8 mouse cellular contexts compared by ENCODE assay signal in genomic region chr11:96977606-96978400, GRCm38 (mm10). TPM values are rescaled to one million over a fixed set of nuclear protein-coding genes. Genes with fewer than 3 reads are reported as not detected.
DNase-seq lines count a peak whose midpoint lies in the region; ATAC-seq and TF ChIP-seq lines count a peak whose summit lies in the region.

No protein-coding gene starts in this region.

- DNase-seq in gastrocnemius, adult 2 months, result peak; percentile 99
- peak; percentile 100 for DNase-seq in hindbrain, postnatal 0 days (ENCODE audit: low spot score)
- peak; percentile 99 to 100 for DNase-seq in left cerebral cortex, adult 2 months (ENCODE audit: extremely low spot score in 1 of 2, low spot score in 2 of 2)
- peak; percentile 99 to 100 for DNase-seq in right cerebral cortex, adult 2 months (ENCODE audit: low spot score in 2 of 2)
- DNase-seq in urinary bladder, postnatal 36 days (ENCODE audit: low spot score in 2 of 2), result peak; percentile 99

- H3K4me1 ChIP-seq in hindbrain, postnatal 0 days (ENCODE audit: insufficient read depth, low read length), result peaks cover 9% of the 10 kb centered on the region

- H3K27ac ChIP-seq in gastrocnemius, adult 2 months, result peak overlapping the region; percentile 98
- peak overlapping the region; percentile 98 for H3K27ac ChIP-seq in hindbrain, postnatal 0 days
- H3K27ac ChIP-seq in left cerebral cortex, adult 2 months, result peak overlapping the region; percentile 98

- under 1% methylated on average over 45 of the region's 45 CpGs for WGBS in hindbrain, postnatal 0 days

- no peak for TF ChIP-seq CTCF in gastrocnemius, adult 2 months (IDR thresholded peaks at IDR 0.05)
- peak; percentile 4; the same call in 1 of the 2 replicates for TF ChIP-seq CTCF in hindbrain, postnatal 0 days (IDR thresholded peaks at IDR 0.05; ENCODE audit: low read depth)
- TF ChIP-seq CTCF in left cerebral cortex, adult 2 months (IDR thresholded peaks at IDR 0.05), result no peak

- intact Hi-C loops in gastrocnemius, adult 2 months (cut with DNase I), result no loop called here
- intact Hi-C loops in left cerebral cortex, adult 2 months (cut with DNase I), result loop anchor here (2.0 kb wide), 1 partner anchor 61 kb away; the partner anchor contains the start of gene Cdk5rap3

- peak overlapping the region; percentile 98 for H3K4me3 ChIP-seq in gastrocnemius, adult 2 months
- peak overlapping the region; percentile 64 for H3K4me3 ChIP-seq in hindbrain, postnatal 0 days (ENCODE audit: low read length)
- H3K4me3 ChIP-seq in left cerebral cortex, adult 2 months, result peak overlapping the region; percentile 82

- ATAC-seq in activated CD4-positive, CD25-positive, alpha-beta regulatory T cell, adult 4 months, result peak; percentile 90
- peak; percentile 88 for ATAC-seq in common myeloid progenitor, adult 5-6 weeks (replicated peaks; ENCODE audit: low read depth, poor library complexity, severe bottlenecking)
- ATAC-seq in hindbrain, postnatal 0 days, result peak; percentile 98
- ATAC-seq in megakaryocyte, adult 5-6 weeks (ENCODE audit: poor library complexity, severe bottlenecking), result peak; percentile 83

- H3K36me3 ChIP-seq in hindbrain, postnatal 0 days (ENCODE audit: insufficient read depth, low read length), result no peaks in the 10 kb centered on the region

- H3K9me3 ChIP-seq in hindbrain, postnatal 0 days (ENCODE audit: low read length), result no peaks in the 10 kb centered on the region

- no peaks in the 10 kb centered on the region for H3K27me3 ChIP-seq in hindbrain, postnatal 0 days (ENCODE audit: insufficient read depth, low read length)

- H3K9ac ChIP-seq in hindbrain, postnatal 0 days (replicated peaks; ENCODE audit: low read length), result peak overlapping the region; percentile 87

- peak overlapping the region; percentile 87 for H3K4me2 ChIP-seq in hindbrain, postnatal 0 days (ENCODE audit: low read depth, low read length)

RNA-seq across cellular contexts. Expression of gene Sp2, which starts 5.0 kb away (rescaled TPM):
- 10 to 100 TPM; 22.5 to 26.6 TPM for polyA plus RNA-seq in activated CD4-positive, CD25-positive, alpha-beta regulatory T cell, adult 4 months (2017; shearing (Covaris generic))
- total RNA-seq in common myeloid progenitor, adult 5-6 weeks (2017), result 3.2 and 3.6 TPM in 2 replicates
- 10 to 100 TPM; 10.4 to 11.0 TPM for total RNA-seq in gastrocnemius, adult 2 months (2021)
- 7.3 and 8.8 TPM in 2 replicates for total RNA-seq in hindbrain, postnatal 0 days (2014; rRNA removed)
- 11.9 and 14.4 TPM in 2 replicates for polyA plus RNA-seq in hindbrain, postnatal 0 days (2015; fragmentation: Nextera tagmentation; extraction: Ambion mirVana)
- total RNA-seq in left cerebral cortex, adult 2 months (2021), result 10 to 100 TPM; 12.6 to 15.2 TPM
- 45.7 and 46.6 TPM in 2 replicates for total RNA-seq in megakaryocyte, adult 5-6 weeks (2015)
- 5.3 and 8.3 TPM in 2 replicates for total RNA-seq in megakaryocyte, adult 5-6 weeks (2017)

RNA-seq across cellular contexts. Expression of gene Pnpo, which starts 34.0 kb away (rescaled TPM):
- 10 to 100 TPM; 25.6 to 33.4 TPM for polyA plus RNA-seq in activated CD4-positive, CD25-positive, alpha-beta regulatory T cell, adult 4 months (2017; shearing (Covaris generic))
- total RNA-seq in common myeloid progenitor, adult 5-6 weeks (2017), result 24.8 and 31.9 TPM in 2 replicates
- 1 to 10 TPM; 7.4 to 8.2 TPM for total RNA-seq in gastrocnemius, adult 2 months (2021)
- 31.5 and 37.2 TPM in 2 replicates for total RNA-seq in hindbrain, postnatal 0 days (2014; rRNA removed)
- polyA plus RNA-seq in hindbrain, postnatal 0 days (2015; fragmentation: Nextera tagmentation; extraction: Ambion mirVana), result 37.3 and 38.3 TPM in 2 replicates
- 10 to 100 TPM; 40.0 to 40.2 TPM for total RNA-seq in left cerebral cortex, adult 2 months (2021)
- 16.8 and 19.9 TPM in 2 replicates for total RNA-seq in megakaryocyte, adult 5-6 weeks (2015)
- total RNA-seq in megakaryocyte, adult 5-6 weeks (2017), result 29.1 and 32.8 TPM in 2 replicates

RNA-seq across cellular contexts. Expression of gene Sp6, which starts 35.4 kb away (rescaled TPM):
- polyA plus RNA-seq in activated CD4-positive, CD25-positive, alpha-beta regulatory T cell, adult 4 months (2017; shearing (Covaris generic)), result not detected
- 0.59 TPM in 1 of 2 replicates, not detected in the other for total RNA-seq in common myeloid progenitor, adult 5-6 weeks (2017)
- total RNA-seq in gastrocnemius, adult 2 months (2021), result under 1 TPM in 1 of 2 experiments, not detected in 1; 0.10 TPM
- 0.18 and 0.99 TPM in 2 replicates for total RNA-seq in hindbrain, postnatal 0 days (2014; rRNA removed)
- polyA plus RNA-seq in hindbrain, postnatal 0 days (2015; fragmentation: Nextera tagmentation; extraction: Ambion mirVana), result 0.38 and 0.54 TPM in 2 replicates
- total RNA-seq in left cerebral cortex, adult 2 months (2021), result 1 to 10 TPM in 1 of 2 experiments, under 1 TPM in 1; 0.91 to 1.8 TPM
- total RNA-seq in megakaryocyte, adult 5-6 weeks (2015), result 0.13 TPM in 1 of 2 replicates, not detected in the other
- total RNA-seq in megakaryocyte, adult 5-6 weeks (2017), result not detected in 2 replicates

RNA-seq across cellular contexts. Expression of gene Prr15l, which starts 49.9 kb away (rescaled TPM):
- under 1 TPM in 1 of 2 experiments, not detected in 1; 0.15 TPM for polyA plus RNA-seq in activated CD4-positive, CD25-positive, alpha-beta regulatory T cell, adult 4 months (2017; shearing (Covaris generic))
- total RNA-seq in common myeloid progenitor, adult 5-6 weeks (2017), result 0.58 TPM in 1 of 2 replicates, not detected in the other
- total RNA-seq in gastrocnemius, adult 2 months (2021), result not detected
- 0.10 and 0.75 TPM in 2 replicates for total RNA-seq in hindbrain, postnatal 0 days (2014; rRNA removed)
- 0.19 and 0.71 TPM in 2 replicates for polyA plus RNA-seq in hindbrain, postnatal 0 days (2015; fragmentation: Nextera tagmentation; extraction: Ambion mirVana)
- total RNA-seq in left cerebral cortex, adult 2 months (2021), result not detected
- 0.07 TPM in 1 of 2 replicates, not detected in the other for total RNA-seq in megakaryocyte, adult 5-6 weeks (2015)
- total RNA-seq in megakaryocyte, adult 5-6 weeks (2017), result 0.16 and 0.29 TPM in 2 replicates

RNA-seq across cellular contexts. Expression of gene Scrn2, which starts 51.9 kb away (rescaled TPM):
- 10 to 100 TPM in 1 of 2 experiments, 1 to 10 TPM in 1; 5.4 to 10.6 TPM for polyA plus RNA-seq in activated CD4-positive, CD25-positive, alpha-beta regulatory T cell, adult 4 months (2017; shearing (Covaris generic))
- total RNA-seq in common myeloid progenitor, adult 5-6 weeks (2017), result 18.4 and 21.5 TPM in 2 replicates
- total RNA-seq in gastrocnemius, adult 2 months (2021), result 10 to 100 TPM; 10.4 to 11.4 TPM
- total RNA-seq in hindbrain, postnatal 0 days (2014; rRNA removed), result 10.5 and 24.0 TPM in 2 replicates
- 12.4 and 13.8 TPM in 2 replicates for polyA plus RNA-seq in hindbrain, postnatal 0 days (2015; fragmentation: Nextera tagmentation; extraction: Ambion mirVana)
- 1 to 10 TPM; 2.8 to 3.4 TPM for total RNA-seq in left cerebral cortex, adult 2 months (2021)
- 0.48 and 1.4 TPM in 2 replicates for total RNA-seq in megakaryocyte, adult 5-6 weeks (2015)
- total RNA-seq in megakaryocyte, adult 5-6 weeks (2017), result 5.1 and 5.4 TPM in 2 replicates

Comparison
In these comparisons a context has a peak if more than half of its experiments do, and no peak if none do; other contexts are left out.
1. Peak in every context shown above with its lines: DNase-seq, ATAC-seq, H3K4me3 ChIP-seq and H3K27ac ChIP-seq.